Mouse (Mus musculus) right cerebral cortex, postnatal 36 days (tissue): ENCODE measurements around the gene Trim60.

Source experiments
- DNase-seq, 2 experiments: peaks; one replicate each; pipeline ENCODE4 v3.0.0; 2022; ENCODE audit warnings: low spot score in 2 of 2, mixed read lengths in 1 of 2

Gene Trim60

DNA sequence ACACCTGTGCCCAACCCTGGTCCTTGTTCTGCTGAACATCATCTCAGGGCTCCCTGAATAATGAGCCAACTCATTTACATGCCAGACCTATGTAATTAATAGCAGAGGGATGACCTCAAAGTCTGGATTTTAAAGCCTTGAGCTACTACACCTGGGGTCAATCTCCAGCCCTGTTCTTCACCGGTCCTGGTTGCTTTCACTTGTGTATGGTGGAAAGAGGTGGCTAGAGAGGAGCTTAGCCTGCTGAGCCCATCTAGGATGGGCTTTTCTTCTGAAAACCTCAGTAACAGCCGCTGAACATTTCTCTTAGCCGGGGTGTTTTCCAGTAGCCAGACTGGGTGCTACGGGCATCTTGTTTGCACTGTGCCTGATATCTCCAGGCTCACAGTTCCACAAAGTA lies 30.7 kb downstream of the Trim60 start, which contains the start of gene Trim75:
TSS of gene Trim75 (minus strand) at position 101 of the 400 bp plus-strand sequence.
- no peak for DNase-seq

- no peak for DNase-seq
These were observed 35.1 kb downstream of the Trim60 start for GRCm38 (mm10) chr8:64983150-64983897.

DNA sequence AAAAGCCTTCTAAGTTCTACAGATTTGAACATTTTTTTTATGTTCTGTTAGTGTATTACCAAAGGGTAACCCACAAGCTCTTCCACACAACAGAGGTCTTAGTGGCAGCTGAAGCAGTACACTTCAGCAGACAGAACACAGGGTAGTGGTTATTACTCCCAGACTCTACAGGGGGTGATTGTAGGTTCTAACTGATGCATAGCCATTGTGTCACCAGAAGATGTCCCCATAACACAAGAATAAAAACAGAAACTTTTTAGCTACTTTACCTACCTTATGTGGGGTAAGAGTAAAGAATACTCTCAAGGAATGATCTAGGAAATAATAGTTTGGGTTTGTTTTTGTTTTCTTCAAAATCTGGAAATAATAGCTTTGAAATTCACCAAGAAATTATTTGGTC lies 55.5 kb downstream of the Trim60 start:
- no peak for DNase-seq

GRCm38 (mm10) chr8:64959025-64959424 lies 59.4 kb downstream of the Trim60 start:
- no peak for DNase-seq

GRCm38 (mm10) chr8:64952101-64952500 lies 66.3 kb downstream of the Trim60 start:
- no peak for DNase-seq
